Mouse (Mus musculus) CH12F3 (cell line): ENCODE measurements around the gene Tas1r3.

Source experiments
- in situ Hi-C: fragments of 300-500 bp; cut with MboI; formaldehyde crosslinking; loops from 2 replicates; pipeline ENCODE4 v1.14.3; 2020; ENCODE audit warnings: low sequenced_read_pairs

Tas1r3 gene

GRCm38 (mm10) chr4:155888181-155888580 is 25.0 kb upstream of the Tas1r3 start:
- in situ Hi-C loops: no loop called here

DNA sequence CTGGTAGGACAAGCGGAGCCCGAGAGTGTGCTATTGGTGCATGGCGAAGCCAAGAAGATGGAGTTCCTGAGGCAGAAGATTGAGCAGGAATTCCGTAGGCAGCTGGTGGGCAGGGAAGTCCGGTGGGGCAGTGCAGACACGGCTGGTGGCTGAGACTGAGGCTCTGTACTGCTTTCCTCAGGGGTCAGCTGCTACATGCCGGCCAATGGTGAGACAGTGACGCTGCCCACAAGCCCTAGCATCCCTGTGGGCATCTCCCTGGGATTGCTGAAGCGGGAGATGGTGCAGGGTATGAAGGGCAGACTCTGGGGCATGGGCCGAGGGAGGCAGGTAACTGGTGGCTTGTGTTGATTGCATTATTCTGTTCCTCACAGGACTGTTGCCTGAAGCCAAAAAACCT is 24.5 kb upstream of the Tas1r3 start:
- in situ Hi-C loops: no loop called here

DNA sequence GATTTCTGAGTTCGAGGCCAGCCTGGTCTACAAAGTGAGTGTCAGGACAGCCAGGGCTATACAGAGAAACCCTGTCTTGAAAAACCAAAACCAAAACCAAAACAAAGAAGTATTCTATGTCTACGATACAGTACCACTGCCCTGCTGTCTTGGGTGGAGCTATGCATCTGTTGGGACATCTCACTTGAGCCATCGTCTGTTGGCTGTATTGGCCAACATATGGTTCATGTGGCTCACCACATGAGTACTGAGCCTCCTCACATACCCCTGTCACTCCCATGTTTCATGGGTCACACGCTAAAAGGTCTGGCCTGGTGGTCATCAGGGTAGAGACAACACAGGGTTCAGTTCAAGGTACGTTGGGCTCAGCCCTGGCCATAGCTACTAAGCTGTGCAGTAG is 23.2 kb upstream of the Tas1r3 start:
- in situ Hi-C loops: no loop called here

DNA sequence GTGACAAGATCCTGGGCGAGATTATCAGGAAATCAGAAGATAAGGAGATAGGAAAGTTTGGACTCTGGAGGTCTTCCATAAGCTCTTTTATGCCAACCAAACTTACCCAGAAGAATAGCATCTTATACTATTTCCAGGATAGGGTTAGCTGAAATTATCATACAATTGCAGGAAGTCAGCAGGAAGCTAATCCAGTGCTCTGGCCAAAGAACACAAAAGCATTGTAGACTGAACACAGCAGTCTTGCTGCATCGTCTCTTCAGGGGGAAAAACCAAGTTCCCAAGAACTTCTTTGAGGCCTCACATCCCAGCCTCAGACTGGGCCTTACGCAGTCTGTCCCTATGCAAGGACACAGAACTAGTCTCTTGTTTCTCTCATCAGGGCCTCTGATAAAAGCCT is 20.4 kb upstream of the Tas1r3 start:
- in situ Hi-C loops: no loop called here

DNA sequence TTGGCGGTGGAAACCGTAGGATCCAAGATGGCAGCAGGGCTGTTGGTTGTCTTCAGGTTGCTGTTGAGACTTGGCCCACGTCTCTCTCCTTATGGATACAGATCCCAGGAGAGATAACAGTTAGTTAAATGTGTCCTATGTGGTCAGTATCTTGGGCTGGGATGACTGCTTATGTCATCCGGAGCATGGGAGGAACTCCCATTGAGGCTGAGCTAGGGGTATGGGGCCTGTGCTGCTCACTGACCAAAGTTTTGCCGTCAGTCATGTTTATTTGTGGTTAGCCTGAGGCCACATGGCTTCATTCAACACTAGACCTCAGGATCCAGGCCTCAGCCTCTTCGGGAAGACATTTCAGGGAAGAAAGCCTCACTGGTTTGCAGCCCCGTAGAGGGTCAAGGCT is 8.2 kb upstream of the Tas1r3 start:
- in situ Hi-C loops: no loop called here

DNA sequence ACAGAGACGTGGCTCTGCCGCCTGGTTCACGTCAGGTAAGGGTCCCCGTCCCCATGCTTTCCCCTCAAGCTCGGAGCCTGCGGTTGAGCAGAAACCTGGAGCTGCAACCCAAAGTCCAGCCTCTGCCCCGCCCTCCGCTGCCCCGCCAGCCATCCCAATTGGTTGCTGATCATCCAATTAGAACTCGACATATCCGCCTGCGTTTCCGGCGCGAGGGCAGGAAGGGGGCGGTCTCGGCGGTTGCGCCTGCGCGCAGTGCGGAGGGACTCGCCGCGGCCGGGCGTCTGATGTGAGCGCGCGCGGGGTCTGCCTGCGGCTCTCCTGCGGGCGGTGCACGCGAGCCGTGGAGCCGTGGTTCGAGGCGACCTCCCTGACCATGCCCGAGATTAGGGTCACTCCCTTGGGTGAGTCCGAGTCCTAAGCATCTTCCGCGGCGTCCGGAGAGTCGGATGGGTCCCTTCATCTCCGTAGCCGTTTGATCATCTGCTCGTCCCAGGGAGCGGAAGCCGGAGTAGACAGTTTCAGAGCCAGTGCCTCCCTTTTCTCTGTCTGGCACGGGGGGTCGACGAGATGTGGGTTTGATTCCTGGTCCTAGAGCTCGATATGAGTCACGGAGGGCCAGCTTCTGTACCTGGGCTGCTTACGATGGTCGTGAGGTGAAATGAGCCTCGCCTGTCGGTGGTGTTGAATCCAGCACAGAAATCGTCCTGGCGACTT is 6.3 kb upstream of the Tas1r3 start, which contains the start of the genes Cptp and Ints11:
TSS of gene Cptp (minus strand) at position 124 of the 717 bp plus-strand sequence.
TSS of gene Ints11 (plus strand) at position 230 of the 717 bp plus-strand sequence.
- in situ Hi-C loops: no loop called here

DNA sequence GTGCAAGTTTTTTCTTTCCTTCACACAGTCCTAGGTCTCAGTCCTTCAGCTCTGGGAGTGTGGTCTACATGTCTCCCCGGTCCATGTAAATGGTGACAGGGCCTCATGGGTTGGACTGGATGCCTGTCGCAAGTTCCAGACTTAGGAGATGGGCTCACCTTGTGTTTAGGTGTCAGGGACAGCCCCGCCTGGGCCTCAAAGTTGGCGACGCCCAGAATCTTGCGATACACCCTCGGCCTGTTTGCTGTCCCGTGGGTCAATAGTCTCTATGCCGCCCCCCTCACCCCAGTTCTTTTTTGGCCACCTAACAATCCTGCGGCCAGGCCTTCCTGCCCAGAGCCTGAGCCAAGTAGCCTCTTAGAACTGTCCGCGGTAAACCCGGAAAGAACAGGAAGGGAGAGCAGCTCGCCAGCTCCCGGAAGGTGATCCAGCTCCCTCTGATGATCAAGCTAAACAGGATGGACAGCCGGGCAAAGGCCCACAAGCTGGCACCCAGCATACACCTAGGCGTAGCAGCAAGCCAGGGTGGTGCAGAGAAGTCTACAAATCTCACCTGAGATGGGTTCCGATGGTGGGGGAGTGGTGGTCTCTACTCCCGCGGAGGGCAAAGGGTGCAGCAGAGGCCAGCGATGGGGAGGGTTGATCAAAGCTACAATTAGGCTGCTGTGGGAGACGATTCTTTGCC is 5.6 kb upstream of the Tas1r3 start:
- in situ Hi-C loops: no loop called here

GRCm38 (mm10) chr4:155861787-155862186 is 1.4 kb downstream of the Tas1r3 start:
- in situ Hi-C loops: no loop called here

- in situ Hi-C loops: no loop called here
Observed at GRCm38 (mm10) chr4:155859318-155859717, 3.8 kb downstream of the Tas1r3 start.

- in situ Hi-C loops: no loop called here
Observed at GRCm38 (mm10) chr4:155856881-155857280, 6.3 kb downstream of the Tas1r3 start.

GRCm38 (mm10) chr4:155856071-155856470 is 7.1 kb downstream of the Tas1r3 start:
- in situ Hi-C loops: no loop called here

GRCm38 (mm10) chr4:155854991-155855390 is 8.2 kb downstream of the Tas1r3 start:
- in situ Hi-C loops: no loop called here

DNA sequence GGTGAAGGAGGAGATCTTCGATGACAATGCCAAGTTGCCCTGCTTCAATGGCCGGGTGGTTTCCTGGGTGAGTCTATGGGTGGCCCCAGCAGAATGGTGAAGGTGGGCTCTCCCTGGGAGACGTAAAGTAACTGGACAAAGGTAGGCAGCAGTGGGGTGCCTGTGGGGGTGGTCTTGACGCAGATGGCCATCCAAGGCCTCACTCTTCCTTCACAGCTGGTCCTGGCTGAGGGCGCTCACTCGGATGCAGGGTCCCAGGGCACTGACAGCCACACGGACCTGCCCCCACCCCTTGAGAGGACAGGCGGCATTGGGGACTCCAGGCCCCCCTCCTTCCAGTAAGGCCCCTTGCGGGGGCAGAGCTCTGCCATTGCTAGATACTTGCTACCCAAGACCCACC is 9.7 kb downstream of the Tas1r3 start:
- in situ Hi-C loops: no loop called here

- in situ Hi-C loops: no loop called here
Observed at GRCm38 (mm10) chr4:155851951-155852411, 11.2 kb downstream of the Tas1r3 start.

DNA sequence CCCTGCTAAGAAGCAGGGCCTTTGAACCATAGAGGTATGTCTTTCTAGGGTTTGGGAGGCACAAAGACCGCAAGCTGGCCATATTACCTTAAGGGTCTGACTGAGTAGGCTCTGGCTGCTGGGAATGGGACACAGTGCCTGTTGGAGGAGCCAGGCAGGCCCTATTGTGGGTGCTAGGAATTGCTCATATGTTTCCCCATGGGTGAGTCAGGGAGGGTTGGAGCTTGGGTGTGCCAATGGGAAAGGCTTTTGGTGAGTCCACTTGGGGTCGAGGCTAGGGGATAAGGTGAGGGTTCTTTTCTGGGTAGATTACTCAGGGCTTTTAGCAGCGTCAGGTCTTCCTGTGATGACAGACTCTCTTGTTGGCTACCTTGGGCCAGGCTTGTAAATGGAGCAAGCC is 11.8 kb downstream of the Tas1r3 start:
- in situ Hi-C loops: no loop called here

DNA sequence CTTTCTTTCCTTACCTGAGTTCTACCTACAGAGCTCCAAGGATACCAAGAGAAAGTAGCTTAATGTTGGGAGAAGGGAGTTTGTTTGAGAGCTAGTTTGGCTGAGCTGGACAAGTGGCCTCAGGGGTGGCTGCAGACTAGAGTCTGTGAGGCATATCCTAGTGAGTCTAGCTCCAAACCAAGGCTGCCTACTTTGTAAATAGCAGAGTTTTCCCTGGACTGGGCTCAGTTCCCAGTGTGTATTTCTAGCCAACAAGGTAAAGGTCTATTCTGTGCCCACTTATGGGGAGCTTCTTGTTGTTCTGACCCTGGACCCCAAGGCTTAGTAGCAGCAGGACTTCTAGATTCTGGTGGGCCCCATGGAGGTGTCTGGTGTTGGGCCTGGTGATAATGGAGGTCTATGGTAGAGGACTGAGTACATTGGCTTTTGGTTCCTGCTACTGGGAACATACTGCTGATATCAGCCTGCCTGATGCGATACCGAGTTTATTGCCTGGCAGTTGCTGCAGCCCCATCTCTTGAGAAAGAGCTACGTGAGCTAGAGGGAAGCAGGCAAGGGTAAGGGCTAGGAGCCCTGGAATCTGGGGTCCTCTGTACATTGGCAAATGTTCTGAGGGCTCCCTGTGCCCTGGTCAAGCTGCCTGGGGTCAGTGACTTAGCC is 13.2 kb downstream of the Tas1r3 start:
- in situ Hi-C loops: no loop called here

DNA sequence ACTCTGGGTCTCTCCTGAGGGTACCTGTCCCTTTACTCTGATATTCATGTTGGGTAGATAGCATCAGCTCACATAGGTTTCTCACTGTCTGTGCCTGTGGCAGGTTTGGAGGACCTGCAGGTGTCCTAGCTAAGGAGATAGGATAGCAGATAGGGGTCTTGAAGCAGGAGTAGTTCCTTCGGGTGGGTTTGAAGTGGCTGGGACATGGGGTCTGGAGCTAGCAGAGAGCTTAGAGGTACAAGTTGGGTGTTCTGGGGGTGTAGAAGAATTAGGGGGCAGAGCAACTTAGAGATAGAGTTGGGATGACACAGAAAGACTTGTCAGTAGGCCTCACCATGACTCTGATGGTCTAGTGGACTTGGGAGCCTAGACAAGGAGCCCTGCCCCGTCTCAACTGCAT is 13.8 kb downstream of the Tas1r3 start:
- in situ Hi-C loops: no loop called here

DNA sequence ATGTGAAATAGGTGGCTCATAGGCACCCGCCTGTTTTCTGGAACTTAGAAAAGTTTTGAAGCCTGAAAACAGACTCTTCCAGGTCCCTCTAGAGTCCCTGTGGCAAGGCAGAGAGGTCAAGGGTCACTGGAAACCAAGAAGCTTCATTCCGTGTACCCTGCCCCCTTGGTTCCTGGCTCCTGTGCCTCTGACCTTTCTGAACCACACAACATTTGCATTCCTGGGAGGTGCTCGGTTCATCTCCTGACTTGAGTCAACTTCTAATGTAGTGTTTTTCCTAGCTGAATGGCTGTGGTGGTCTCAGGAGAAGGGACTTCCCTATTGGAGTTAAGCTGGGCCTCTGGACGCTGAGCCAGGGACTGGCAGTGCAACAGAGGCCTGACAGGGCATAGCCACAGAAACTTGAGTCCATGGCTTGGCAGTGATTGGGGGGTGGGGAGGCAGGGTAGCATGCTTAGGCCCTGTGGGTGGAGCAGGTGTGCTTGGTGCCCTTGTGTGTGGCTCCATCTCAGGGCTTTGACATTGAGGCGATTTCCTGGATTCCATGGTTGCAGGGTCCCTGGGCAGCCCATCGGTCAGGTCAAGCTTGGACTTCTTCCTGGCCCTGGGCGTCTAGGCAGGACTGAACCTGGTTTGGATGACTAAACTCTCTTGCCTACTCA is 14.6 kb downstream of the Tas1r3 start:
- in situ Hi-C loops: no loop called here

GRCm38 (mm10) chr4:155847591-155848352 is 15.4 kb downstream of the Tas1r3 start:
- in situ Hi-C loops: no loop called here

DNA sequence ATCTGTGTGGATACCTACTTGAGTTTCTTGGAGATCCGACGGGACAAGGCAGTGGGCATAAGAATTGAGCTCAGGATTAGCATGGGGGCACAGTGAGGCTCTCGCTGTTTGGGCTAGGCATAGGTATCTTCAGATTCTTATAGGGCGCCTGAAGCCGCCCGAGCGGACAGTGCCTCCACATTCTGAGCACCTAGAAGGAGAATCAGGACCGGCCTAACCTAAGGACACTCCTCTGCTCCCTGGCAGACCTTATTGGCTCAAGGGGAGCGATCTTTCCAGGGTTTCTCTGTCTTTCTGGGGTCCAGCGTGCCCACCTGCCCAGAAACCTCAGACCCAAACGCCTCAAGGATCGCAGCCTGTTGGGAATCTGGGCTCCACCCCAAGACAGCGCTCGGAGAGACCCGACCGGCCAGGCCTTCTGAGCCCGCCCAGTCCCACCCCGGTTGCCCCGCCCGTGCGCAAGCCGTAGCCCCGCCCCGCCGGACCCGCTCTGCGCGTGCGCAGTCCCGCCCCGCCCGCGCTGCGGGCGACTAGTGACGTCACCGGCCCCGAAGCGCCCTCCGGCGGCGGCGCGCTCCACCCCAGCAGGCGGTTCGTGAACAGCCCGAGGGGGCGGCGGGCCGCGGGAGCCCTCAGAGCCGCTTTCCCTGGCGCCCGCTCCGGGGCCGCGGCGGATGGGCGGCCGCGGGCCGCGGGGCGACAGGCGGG is 16.1 kb downstream of the Tas1r3 start, which contains the start of gene Dvl1:
TSS of gene Dvl1 (plus strand) at position 532 of the 708 bp plus-strand sequence.
- in situ Hi-C loops: no loop called here
